In the genomic region with DNA sequence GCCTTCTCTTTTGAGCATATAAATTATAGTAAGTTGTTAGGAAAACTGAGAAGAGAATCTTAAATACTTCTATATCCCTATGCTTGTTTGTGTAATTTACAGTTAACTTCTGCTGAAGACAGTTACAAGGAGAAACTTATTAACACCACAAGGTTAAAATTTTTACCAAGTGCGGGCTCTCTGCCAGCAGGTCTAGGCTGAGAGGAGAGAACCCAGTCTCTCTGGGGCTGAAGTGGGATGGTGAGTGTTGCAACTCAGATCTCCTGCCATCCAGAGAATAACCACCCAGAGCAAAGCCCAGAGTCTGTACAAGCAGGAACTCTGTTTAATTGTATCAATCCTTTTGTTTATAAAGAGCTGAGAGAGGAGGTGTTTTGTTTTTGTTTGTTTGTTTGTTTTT, we compare ENCODE assay signal across 8 mouse cellular contexts.
"Had no signal": no experiment of that assay in that cellular context is flagged by ENCODE, and none has a peak within 500 bp of the region (broad histone marks: within the 10 kb centered on the region; RNA-seq: fewer than 3 reads in every experiment).

No protein-coding gene starts in this region.

- H3K36me3 ChIP-seq: intestine, embryonic 15.5 days; limb, embryonic 13.5 days; midbrain, embryonic 13.5 days had no signal

- H3K9ac ChIP-seq: intestine, embryonic 15.5 days; limb, embryonic 13.5 days; liver, embryonic 14.5 days; midbrain, embryonic 13.5 days had no signal

- H3K4me2 ChIP-seq: intestine, embryonic 15.5 days; limb, embryonic 13.5 days; midbrain, embryonic 13.5 days had no signal

- H3K9me3 ChIP-seq: intestine, embryonic 15.5 days; limb, embryonic 13.5 days; midbrain, embryonic 13.5 days had no signal

- ATAC-seq: intestine, embryonic 15.5 days; midbrain, embryonic 13.5 days had no signal

- H3K4me3 ChIP-seq: intestine, embryonic 15.5 days; limb, embryonic 13.5 days; midbrain, embryonic 13.5 days had no signal

- H3K27me3 ChIP-seq: intestine, embryonic 15.5 days; limb, embryonic 13.5 days; midbrain, embryonic 13.5 days had no signal

- H3K4me1 ChIP-seq: intestine, embryonic 15.5 days; limb, embryonic 13.5 days; midbrain, embryonic 13.5 days had no signal

- DNase-seq: left cerebral cortex, postnatal 4 days; lung, adult 18-20 months; right cerebral cortex, postnatal 14 days; thymus, postnatal 4 days had no signal

- H3K27ac ChIP-seq: intestine, embryonic 15.5 days; limb, embryonic 13.5 days; liver, embryonic 14.5 days; midbrain, embryonic 13.5 days had no signal
